20 mouse cellular contexts compared by ENCODE assay signal in the genomic region with DNA sequence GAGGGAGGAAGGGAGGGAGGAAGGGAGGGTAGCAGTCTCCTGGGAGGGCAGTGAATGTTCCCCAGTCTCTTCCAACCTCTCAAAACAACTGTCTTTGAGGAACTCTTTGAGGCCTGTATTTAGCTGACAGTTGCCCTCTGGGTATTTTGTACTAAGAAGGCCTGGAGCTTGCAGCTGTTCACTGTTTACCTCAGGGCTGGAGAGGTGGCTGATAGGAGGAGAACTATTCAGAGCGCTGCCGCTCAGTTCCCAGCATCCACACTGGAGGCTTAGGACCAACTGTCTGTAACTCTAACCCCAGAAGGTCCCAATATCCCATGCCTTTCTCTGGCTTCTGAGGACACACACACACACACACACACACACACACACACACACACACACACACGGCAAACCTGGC. TPM values are rescaled to one million over a fixed set of nuclear protein-coding genes. Genes with fewer than 3 reads are reported as not detected.
DNase-seq lines count a peak whose midpoint lies in the region; ATAC-seq and TF ChIP-seq lines count a peak whose summit lies in the region.
"Had no signal": no experiment of that assay in that cellular context is flagged by ENCODE, and none has a peak within 500 bp of the region (broad histone marks: within the 10 kb centered on the region; RNA-seq: fewer than 3 reads in every experiment).

No protein-coding gene starts in this region.

- H3K4me1 ChIP-seq in kidney, embryonic 16.5 days (ENCODE audit: insufficient read depth, low read length) = peaks cover 13% of the 10 kb centered on the region; the same call in 1 of the 2 replicates
- H3K4me1 ChIP-seq in embryonic facial prominence, embryonic 10.5 days = peaks cover 59% of the 10 kb centered on the region
- peaks cover 58% of the 10 kb centered on the region for H3K4me1 ChIP-seq in forebrain, embryonic 15.5 days
- H3K4me1 ChIP-seq in limb, embryonic 14.5 days (ENCODE audit: control insufficient read depth, insufficient read depth, low read length) = peaks cover 13% of the 10 kb centered on the region

- 70% methylated on average over 3 of the region's 3 CpGs for WGBS in kidney, embryonic 16.5 days
- 51% methylated on average over 3 of the region's 3 CpGs for WGBS in embryonic facial prominence, embryonic 10.5 days
- WGBS in forebrain, embryonic 15.5 days = 30% methylated on average over 3 of the region's 3 CpGs
- WGBS in limb, embryonic 14.5 days = 23% methylated on average over 3 of the region's 3 CpGs

- no peaks in the 10 kb centered on the region for H3K9me3 ChIP-seq in kidney, embryonic 16.5 days (ENCODE audit: low read length)
- no peaks in the 10 kb centered on the region for H3K9me3 ChIP-seq in embryonic facial prominence, embryonic 10.5 days
- H3K9me3 ChIP-seq in forebrain, embryonic 15.5 days = no peaks in the 10 kb centered on the region
- H3K9me3 ChIP-seq in limb, embryonic 14.5 days (ENCODE audit: control insufficient read depth, low read length) = no peaks in the 10 kb centered on the region
- H3K9me3 ChIP-seq: heart, embryonic 12.5 days had no signal

- ATAC-seq in kidney, embryonic 16.5 days (ENCODE audit: low FRiP score, low TSS enrichment) = 0 out of 2 replicates have a peak, but pooled peaks have one; percentile 9
- no peak for ATAC-seq in forebrain, embryonic 15.5 days (replicated peaks)
- ATAC-seq in limb, embryonic 14.5 days (ENCODE audit: low FRiP score, low read depth) = peak; percentile 71

- no peak for DNase-seq in kidney, postnatal 10 days
- no peak for DNase-seq in embryonic facial prominence, embryonic 10.5 days (ENCODE audit: low spot score)
- DNase-seq in limb, embryonic 14.5 days (ENCODE audit: low spot score) = peak; percentile 43
- no peak for DNase-seq in left cerebral cortex, adult 2 months (ENCODE audit: extremely low spot score in 1 of 2, low spot score in 2 of 2)
- no peak for DNase-seq in ovary, postnatal 10 days (ENCODE audit: low spot score)
- no peak for DNase-seq in testis, postnatal 14 days (ENCODE audit: low spot score)
- DNase-seq: adrenal gland, adult 8-10 months; cerebellum, adult 8-10 months; embryo, embryonic 11 days; gastrocnemius, postnatal 25 days; kidney, adult 9 months; thymus, adult 18-20 months had no signal

- TF ChIP-seq CTCF in left cerebral cortex, adult 2 months (IDR thresholded peaks at IDR 0.05) = no peak

- H3K27ac ChIP-seq in kidney, embryonic 16.5 days (ENCODE audit: low read length) = no peak overlapping the region
- peak overlapping the region; percentile 31; the same call in 1 of the 2 replicates for H3K27ac ChIP-seq in embryonic facial prominence, embryonic 10.5 days (replicated peaks)
- H3K27ac ChIP-seq in forebrain, embryonic 15.5 days (replicated peaks) = peak overlapping the region; percentile 88
- H3K27ac ChIP-seq in limb, embryonic 14.5 days (replicated peaks; ENCODE audit: low read depth, low read length) = no peak overlapping the region
- H3K27ac ChIP-seq in left cerebral cortex, adult 2 months = no peak overlapping the region

- intact Hi-C loops in left cerebral cortex, adult 2 months (cut with DNase I) = no loop called here

- no peak overlapping the region for H3K9ac ChIP-seq in kidney, embryonic 16.5 days (replicated peaks; ENCODE audit: low read length)
- no peak overlapping the region for H3K9ac ChIP-seq in forebrain, embryonic 15.5 days (replicated peaks)
- H3K9ac ChIP-seq in limb, embryonic 14.5 days (ENCODE audit: low read depth, low read length, severe bottlenecking) = no peak overlapping the region
- H3K9ac ChIP-seq: heart, embryonic 12.5 days had no signal

- H3K27me3 ChIP-seq in kidney, embryonic 16.5 days (ENCODE audit: insufficient read depth, low read length) = no peaks in the 10 kb centered on the region
- peaks cover 28% of the 10 kb centered on the region for H3K27me3 ChIP-seq in embryonic facial prominence, embryonic 10.5 days (replicated peaks; ENCODE audit: low read depth, poor library complexity, severe bottlenecking)
- no peaks in the 10 kb centered on the region for H3K27me3 ChIP-seq in forebrain, embryonic 15.5 days
- no peaks in the 10 kb centered on the region for H3K27me3 ChIP-seq in limb, embryonic 14.5 days (ENCODE audit: control insufficient read depth, insufficient read depth, low read length)
- H3K27me3 ChIP-seq: heart, embryonic 12.5 days had no signal

- no peaks in the 10 kb centered on the region for H3K36me3 ChIP-seq in kidney, embryonic 16.5 days (ENCODE audit: insufficient read depth, low read length)
- H3K36me3 ChIP-seq in embryonic facial prominence, embryonic 10.5 days (replicated peaks) = no peaks in the 10 kb centered on the region
- no peaks in the 10 kb centered on the region for H3K36me3 ChIP-seq in forebrain, embryonic 15.5 days
- H3K36me3 ChIP-seq in limb, embryonic 14.5 days (ENCODE audit: control insufficient read depth, insufficient read depth, low read length) = no peaks in the 10 kb centered on the region
- H3K36me3 ChIP-seq: heart, embryonic 12.5 days had no signal

- no peak for TF ChIP-seq POLR2A in limb, embryonic 14.5 days (IDR thresholded peaks at IDR 0.05; ENCODE audit: borderline replicate concordance, extremely low read depth, insufficient read depth, insufficient read length)

- no peak overlapping the region for H3K4me2 ChIP-seq in kidney, embryonic 16.5 days (replicated peaks; ENCODE audit: low read depth, low read length)
- H3K4me2 ChIP-seq in forebrain, embryonic 15.5 days (replicated peaks) = no peak overlapping the region
- no peak overlapping the region for H3K4me2 ChIP-seq in limb, embryonic 14.5 days (replicated peaks; ENCODE audit: low read depth, low read length, severe bottlenecking)
- H3K4me2 ChIP-seq: heart, embryonic 12.5 days had no signal

- no peak overlapping the region for H3K4me3 ChIP-seq in kidney, embryonic 16.5 days (ENCODE audit: low read length)
- H3K4me3 ChIP-seq in embryonic facial prominence, embryonic 10.5 days = no peak overlapping the region
- no peak overlapping the region for H3K4me3 ChIP-seq in forebrain, embryonic 15.5 days
- H3K4me3 ChIP-seq in limb, embryonic 14.5 days (replicated peaks; ENCODE audit: low read length) = no peak overlapping the region
- H3K4me3 ChIP-seq in left cerebral cortex, adult 2 months = no peak overlapping the region
- H3K4me3 ChIP-seq: heart, embryonic 12.5 days had no signal

RNA-seq across cellular contexts. Expression of a gene that starts 23.1 kb away (rescaled TPM):
- polyA plus RNA-seq in kidney, embryonic 16.5 days (2015; fragmentation: Nextera tagmentation; extraction: Ambion mirVana) = 58.5 and 62.4 TPM in 2 replicates
- 40.7 and 41.8 TPM in 2 replicates for polyA plus RNA-seq in embryonic facial prominence, embryonic 10.5 days (2016; fragmentation: Nextera tagmentation; extraction: Ambion mirVana)
- polyA plus RNA-seq in forebrain, embryonic 15.5 days (2015; fragmentation: Nextera tagmentation; extraction: Ambion mirVana) = 82.8 and 84.3 TPM in 2 replicates
- polyA plus RNA-seq in limb, embryonic 14.5 days (2012; rRNA removed) = 57.8 and 71.4 TPM in 2 replicates
- polyA plus RNA-seq in limb, embryonic 14.5 days (2014; fragmentation: Nextera tagmentation; extraction: Ambion mirVana) = 45.7 and 49.8 TPM in 2 replicates
- total RNA-seq in left cerebral cortex, adult 2 months (2021) = 100 to 1,000 TPM; 271 to 279 TPM

RNA-seq across cellular contexts. Expression of a gene that starts 51.7 kb away (rescaled TPM):
- polyA plus RNA-seq in kidney, embryonic 16.5 days (2015; fragmentation: Nextera tagmentation; extraction: Ambion mirVana) = not detected in 2 replicates
- not detected in 2 replicates for polyA plus RNA-seq in embryonic facial prominence, embryonic 10.5 days (2016; fragmentation: Nextera tagmentation; extraction: Ambion mirVana)
- not detected in 2 replicates for polyA plus RNA-seq in forebrain, embryonic 15.5 days (2015; fragmentation: Nextera tagmentation; extraction: Ambion mirVana)
- polyA plus RNA-seq in limb, embryonic 14.5 days (2012; rRNA removed) = 0.08 TPM in 1 of 2 replicates, not detected in the other
- polyA plus RNA-seq in limb, embryonic 14.5 days (2014; fragmentation: Nextera tagmentation; extraction: Ambion mirVana) = not detected in 2 replicates
- total RNA-seq in left cerebral cortex, adult 2 months (2021) = not detected
- total RNA-seq: adrenal gland, adult 8-10 months; gastrocnemius, postnatal 25 days; hematopoietic stem cell, adult 5-6 weeks; layer of hippocampus, adult 8-10 months; left cerebral cortex, postnatal 25 days; neutrophil, adult 5-6 weeks had no signal
- polyA plus RNA-seq: heart, embryonic 12.5 days; liver, embryonic 16.5 days had no signal

Comparison
In these comparisons a context has a peak if more than half of its experiments do, and no peak if none do; other contexts are left out.
1. H3K27ac ChIP-seq: peak in embryonic facial prominence, embryonic 10.5 days (single experiment) and forebrain, embryonic 15.5 days (single experiment); none in kidney, embryonic 16.5 days (single experiment), limb, embryonic 14.5 days (single experiment) and left cerebral cortex, adult 2 months (single experiment).